Mouse (Mus musculus) embryonic facial prominence, embryonic 15.5 days (tissue): ENCODE measurements around the gene Ttc22. TPM values are rescaled to one million over a fixed set of nuclear protein-coding genes. Genes with fewer than 3 reads are reported as not detected.
A peak's percentile ranks its signal among the peaks of the same experiment; 100 is the strongest.

Experiments used
- ATAC-seq: fragments of 200-750 bp; cut with Nextera tagmentation; 2 replicates; pipeline ENCODE4 v1.8.0; 2017; ENCODE audit warnings: low read depth, moderate TSS enrichment; ENCODE audit not compliant: insufficient number of reproducible peaks, low FRiP score, low TSS enrichment
- H3K27ac ChIP-seq: fragments of 300-500 bp; sonication (generic); replicated peaks from 2 replicates; pipeline ENCODE4 v1.5.1; 2015; ENCODE audit warnings: mild to moderate bottlenecking, inconsistent platforms
- H3K27me3 ChIP-seq: fragments of 300-500 bp; sonication (generic); 2 replicates; pipeline ENCODE4 v1.6.1; 2015; ENCODE audit warnings: inconsistent platforms
- H3K36me3 ChIP-seq: fragments of 300-500 bp; sonication (generic); 2 replicates; pipeline ENCODE4 v1.6.1; 2015; ENCODE audit warnings: mild to moderate bottlenecking, inconsistent platforms
- H3K4me1 ChIP-seq: fragments of 300-500 bp; sonication (generic); 2 replicates; pipeline ENCODE4 v1.6.1; 2015; ENCODE audit warnings: inconsistent platforms
- H3K4me2 ChIP-seq: fragments of 300-500 bp; sonication (generic); replicated peaks from 2 replicates; pipeline ENCODE4 v1.6.1; 2015; ENCODE audit warnings: mild to moderate bottlenecking, inconsistent platforms
- H3K4me3 ChIP-seq: fragments of 300-500 bp; sonication (generic); replicated peaks from 2 replicates; pipeline ENCODE4 v1.5.1; 2015; ENCODE audit warnings: mild to moderate bottlenecking, inconsistent platforms
- H3K9ac ChIP-seq: fragments of 300-500 bp; sonication (generic); 2 replicates; pipeline ENCODE4 v1.6.1; 2015; ENCODE audit warnings: inconsistent platforms
- H3K9me3 ChIP-seq: fragments of 300-500 bp; sonication (generic); replicated peaks from 2 replicates; pipeline ENCODE4 v1.6.1; 2016; ENCODE audit warnings: inconsistent platforms
- WGBS: fragments of 180-500 bp; shearing (Covaris S2); methylation state at CpG from one replicate; pipeline ENCODE4 v1.1.7; 2015; 5-methylcytosine and 5-hydroxymethylcytosine counted together
- polyA plus RNA-seq: library from polyadenylated mRNA; unstranded; fragments of >200 nt; fragmentation: Nextera tagmentation; extraction: Ambion mirVana; gene quantifications from 2 replicates; pipeline ENCODE4 v1.2.1, GENCODE M21; 2015

Ttc22 gene
- polyA plus RNA-seq, 1 experiment from 2014 or later, result 12.4 TPM

DNA sequence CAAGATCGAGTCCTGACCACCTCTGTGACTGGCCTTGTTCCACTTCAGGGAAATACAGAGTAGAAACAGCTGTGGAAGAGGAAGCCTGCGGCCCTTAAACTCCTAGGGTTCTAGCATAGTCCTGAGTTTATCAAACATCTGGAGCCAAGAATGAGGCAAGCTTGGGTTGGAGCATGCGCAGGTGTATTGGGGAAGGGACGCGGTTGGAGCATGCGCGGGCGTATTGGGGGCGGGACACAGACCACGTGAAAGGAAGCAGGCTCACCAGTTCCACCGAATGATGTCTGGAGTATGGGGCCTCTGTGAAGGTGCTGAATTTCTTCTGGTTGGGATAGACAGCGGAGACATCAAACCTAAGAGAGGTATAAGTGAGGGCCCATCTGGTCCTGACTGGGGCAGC is 6.6 kb upstream of the Ttc22 start:
- Histone ChIP-seq H3K4me3 (no peak overlapping the region), H3K4me1 (peaks cover 14% of the 10 kb centered on the region), H3K4me2 (no peak overlapping the region), H3K36me3 (no peaks in the 10 kb centered on the region), H3K9me3 (no peaks in the 10 kb centered on the region), H3K9ac (no peak overlapping the region), H3K27me3 (0 out of 2 replicates have a peak, but pooled peaks cover 5% of the 10 kb centered on the region), H3K27ac (no peak overlapping the region)
- WGBS, result 73% methylated on average over 12 of the region's 12 CpGs
- no peak for ATAC-seq

DNA sequence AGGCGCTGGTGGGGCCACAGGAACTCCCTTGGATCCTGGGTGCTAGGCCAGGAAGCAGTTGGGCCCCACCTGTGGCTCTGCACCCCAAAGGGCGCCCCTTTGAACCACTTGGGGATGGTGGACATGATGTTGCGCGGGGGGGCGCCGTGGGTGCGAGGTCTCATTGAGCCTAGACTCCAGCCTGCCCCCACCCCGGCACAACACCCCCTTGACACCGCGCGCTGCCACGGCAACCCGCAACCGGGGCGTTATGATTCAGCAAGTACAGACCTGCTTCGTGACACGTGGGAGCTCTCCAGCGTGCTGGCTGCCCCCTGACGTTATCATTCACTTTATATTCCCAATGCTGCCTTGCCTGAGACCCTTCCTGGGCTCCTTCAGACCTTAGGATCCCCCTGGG is 5.2 kb upstream of the Ttc22 start, which contains the start of gene Lexm:
Gene Lexm (minus strand): TSS at position 186 of the 400 bp plus-strand sequence.
- no peak for ATAC-seq
- Histone ChIP-seq H3K27me3 (peaks cover 13% of the 10 kb centered on the region), H3K36me3 (no peaks in the 10 kb centered on the region), H3K27ac (no peak within 1 kb of the TSS), H3K9me3 (no peaks in the 10 kb centered on the region), H3K4me2 (peak within 1 kb of the TSS; percentile 50), H3K4me3 (peak within 1 kb of the TSS; percentile 12; the same call in 1 of the 2 replicates), H3K4me1 (peaks cover 15% of the 10 kb centered on the region), H3K9ac (no peak within 1 kb of the TSS)
- 2% methylated on average over 18 of the region's 19 CpGs for WGBS

- 90% methylated on average over 4 of the region's 4 CpGs for WGBS
- Histone ChIP-seq H3K9ac (no peak overlapping the region), H3K36me3 (no peaks in the 10 kb centered on the region), H3K27me3 (peaks cover 31% of the 10 kb centered on the region), H3K9me3 (no peaks in the 10 kb centered on the region), H3K27ac (no peak overlapping the region), H3K4me2 (no peak overlapping the region), H3K4me1 (peaks cover 21% of the 10 kb centered on the region), H3K4me3 (no peak overlapping the region)
- ATAC-seq, result no peak
Measured at GRCm38 (mm10) chr4:106618898-106619297, 3.3 kb upstream of the Ttc22 start.

DNA sequence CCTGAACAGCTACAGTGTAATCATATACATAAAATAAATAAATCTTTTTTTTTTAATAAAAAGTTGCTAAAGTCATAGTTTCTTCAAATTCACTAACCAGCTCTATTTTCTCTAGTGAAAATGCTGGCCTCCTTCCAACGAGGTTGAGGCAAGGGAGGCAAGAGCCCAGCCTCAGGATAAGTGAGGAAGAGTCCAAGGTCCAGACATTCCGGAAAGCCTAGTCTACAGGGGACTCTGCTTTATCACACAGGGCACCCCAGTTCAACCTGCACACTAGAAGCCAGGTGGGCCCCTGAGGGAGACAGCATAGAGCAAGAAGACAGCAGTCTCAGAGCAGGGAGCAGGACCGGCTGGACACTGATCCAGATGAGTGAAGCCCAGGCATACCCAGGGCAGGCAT is 804 bp upstream of the Ttc22 start:
- WGBS, result 68% methylated on average over 3 of the region's 3 CpGs
- H3K4me2 ChIP-seq, result no peak overlapping the region
- H3K4me3 ChIP-seq, result no peak overlapping the region
- no peak overlapping the region for H3K27ac ChIP-seq
- H3K36me3 ChIP-seq, result no peaks in the 10 kb centered on the region
- no peak for ATAC-seq
- peaks cover 16% of the 10 kb centered on the region for H3K4me1 ChIP-seq
- no peak overlapping the region for H3K9ac ChIP-seq
- H3K9me3 ChIP-seq, result no peaks in the 10 kb centered on the region
- peaks cover 52% of the 10 kb centered on the region for H3K27me3 ChIP-seq

GRCm38 (mm10) chr4:106622712-106623111 is 480 bp downstream of the Ttc22 start:
- Histone ChIP-seq H3K27me3 (peaks cover 46% of the 10 kb centered on the region), H3K4me1 (peaks cover 12% of the 10 kb centered on the region), H3K9ac (no peak overlapping the region), H3K4me3 (peak overlapping the region; percentile 30), H3K36me3 (no peaks in the 10 kb centered on the region), H3K27ac (no peak overlapping the region), H3K9me3 (no peaks in the 10 kb centered on the region), H3K4me2 (peak overlapping the region; percentile 30)
- no peak for ATAC-seq
- WGBS, result 33% methylated on average over 28 of the region's 28 CpGs

DNA sequence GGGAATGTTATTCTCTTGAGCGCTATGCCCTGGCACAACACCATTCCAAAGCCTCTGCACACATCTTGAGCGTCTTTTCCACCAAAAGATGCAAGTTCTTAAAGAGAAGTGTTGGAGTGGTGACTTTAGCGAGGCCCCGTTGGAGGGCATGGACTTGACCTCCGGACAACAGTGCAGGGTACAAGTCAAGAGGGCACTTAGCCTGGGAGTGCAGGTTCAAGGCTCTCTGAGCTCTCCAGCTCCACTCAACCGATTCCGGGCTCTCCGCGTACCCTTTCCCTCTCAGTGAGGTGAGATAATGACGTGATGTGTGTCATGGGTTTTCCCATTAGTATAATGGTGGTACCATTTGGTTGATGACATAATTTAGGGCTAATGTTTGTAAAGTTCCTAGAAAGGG is 2.0 kb downstream of the Ttc22 start:
- H3K4me3 ChIP-seq, result no peak overlapping the region
- H3K9ac ChIP-seq, result no peak overlapping the region
- WGBS, result 89% methylated on average over 10 of the region's 10 CpGs
- no peak overlapping the region for H3K27ac ChIP-seq
- H3K9me3 ChIP-seq, result no peaks in the 10 kb centered on the region
- H3K27me3 ChIP-seq, result peaks cover 46% of the 10 kb centered on the region
- H3K4me2 ChIP-seq, result no peak overlapping the region
- ATAC-seq, result no peak
- H3K4me1 ChIP-seq, result peaks cover 22% of the 10 kb centered on the region
- H3K36me3 ChIP-seq, result no peaks in the 10 kb centered on the region

DNA sequence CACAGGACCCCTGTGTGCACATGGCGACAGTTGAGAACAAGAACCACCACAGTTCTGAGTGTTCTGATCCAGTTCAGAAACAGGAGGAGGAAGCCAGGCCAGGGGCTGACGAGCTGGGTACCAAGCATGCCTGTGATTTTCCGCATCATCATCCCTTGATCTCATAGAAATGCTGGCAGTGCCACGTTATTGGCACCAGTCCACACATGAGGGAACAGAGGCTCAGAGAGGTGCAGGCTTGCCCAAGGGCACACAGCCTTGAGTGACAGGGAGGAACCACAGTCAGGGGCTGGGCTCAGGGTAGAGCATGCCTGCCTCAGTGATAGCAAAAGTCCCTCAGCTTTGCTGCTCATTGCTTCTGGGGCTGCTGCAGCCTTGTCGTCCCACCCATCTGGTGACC is 5.6 kb downstream of the Ttc22 start:
- peaks cover 31% of the 10 kb centered on the region for H3K27me3 ChIP-seq
- 53% methylated on average over 5 of the region's 5 CpGs for WGBS
- no peak for ATAC-seq

GRCm38 (mm10) chr4:106628650-106629360 is 6.6 kb downstream of the Ttc22 start:
- Histone ChIP-seq H3K9me3 (no peaks in the 10 kb centered on the region), H3K4me3 (no peak overlapping the region), H3K4me2 (no peak overlapping the region), H3K4me1 (peaks cover 55% of the 10 kb centered on the region), H3K27me3 (peaks cover 21% of the 10 kb centered on the region), H3K9ac (no peak overlapping the region), H3K36me3 (no peaks in the 10 kb centered on the region), H3K27ac (no peak overlapping the region; the same call in 1 of the 2 replicates)
- 44% methylated on average over 9 of the region's 9 CpGs for WGBS
- no peak for ATAC-seq

More for the DNA sequence above, 5.6 kb downstream of the Ttc22 start:
- Histone ChIP-seq H3K9ac (no peak overlapping the region), H3K4me3 (no peak overlapping the region), H3K9me3 (no peaks in the 10 kb centered on the region), H3K36me3 (no peaks in the 10 kb centered on the region), H3K4me2 (no peak overlapping the region), H3K27ac (no peak overlapping the region), H3K4me1 (peaks cover 45% of the 10 kb centered on the region)

- Histone ChIP-seq H3K4me2 (no peak overlapping the region), H3K9ac (no peak overlapping the region), H3K36me3 (no peaks in the 10 kb centered on the region), H3K9me3 (no peaks in the 10 kb centered on the region), H3K27ac (no peak overlapping the region), H3K4me3 (no peak overlapping the region), H3K27me3 (peaks cover 16% of the 10 kb centered on the region), H3K4me1 (peaks cover 57% of the 10 kb centered on the region)
- WGBS, result 65% methylated on average over 5 of the region's 5 CpGs
- ATAC-seq, result no peak
Measured at GRCm38 (mm10) chr4:106629374-106629773, 7.1 kb downstream of the Ttc22 start.

DNA sequence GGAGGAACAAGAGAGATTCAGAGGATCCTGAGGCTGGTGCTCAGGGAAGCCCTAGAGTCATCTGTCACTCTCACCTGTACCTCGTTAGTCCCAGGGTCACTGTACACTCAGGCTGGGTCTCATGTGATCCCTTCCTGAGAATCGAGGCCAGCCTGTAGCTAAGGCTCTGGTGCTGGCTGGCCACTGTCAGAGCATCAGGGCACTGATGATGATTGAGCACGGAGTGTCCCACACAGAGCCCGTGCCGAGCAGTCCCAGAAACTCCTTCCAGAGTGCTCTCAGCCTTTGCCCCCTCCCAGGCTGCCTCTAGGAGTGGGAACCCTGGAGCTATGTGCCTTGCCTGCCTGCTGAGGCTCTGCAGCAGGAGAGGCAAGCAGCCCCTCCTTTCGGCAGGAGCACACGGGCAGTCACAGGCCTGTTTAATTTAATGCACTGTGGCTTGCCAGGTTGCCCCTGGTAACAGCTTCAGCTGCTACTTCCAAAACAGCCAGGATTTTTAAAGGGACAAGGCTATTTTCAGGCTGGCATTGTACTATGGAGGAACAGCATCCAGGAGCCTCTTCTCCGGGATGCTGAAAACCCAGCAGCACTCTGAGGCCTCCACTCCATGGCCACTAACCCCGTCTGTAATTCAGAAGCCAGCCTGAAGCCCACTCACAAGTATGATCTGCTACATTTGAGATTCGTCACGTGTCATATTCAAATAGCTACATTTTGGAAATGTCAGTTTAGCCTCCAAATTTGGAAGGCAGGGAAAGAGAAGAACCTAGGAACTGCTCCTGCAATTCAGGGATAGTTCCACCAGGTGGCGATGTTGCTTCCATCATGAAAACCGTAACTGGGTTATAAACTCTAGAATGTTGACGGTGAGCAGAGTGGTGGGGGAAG is 8.3 kb downstream of the Ttc22 start:
- Histone ChIP-seq H3K4me2 (peak overlapping the region; percentile 19; the same call in 1 of the 2 replicates), H3K4me3 (no peak overlapping the region), H3K36me3 (no peaks in the 10 kb centered on the region), H3K4me1 (peaks cover 57% of the 10 kb centered on the region), H3K27me3 (peaks cover 4% of the 10 kb centered on the region; the same call in 1 of the 2 replicates), H3K9ac (no peak overlapping the region), H3K9me3 (no peaks in the 10 kb centered on the region), H3K27ac (peak overlapping the region; percentile 60)
- 16% methylated on average over 14 of the region's 14 CpGs for WGBS
- ATAC-seq, result peak; percentile 74; the same call in 1 of the 2 replicates

GRCm38 (mm10) chr4:106632313-106632712 is 10.1 kb downstream of the Ttc22 start:
- Histone ChIP-seq H3K4me2 (no peak overlapping the region), H3K27me3 (no peaks in the 10 kb centered on the region; the same call in 1 of the 2 replicates), H3K36me3 (no peaks in the 10 kb centered on the region), H3K27ac (0 out of 2 replicates have a peak overlapping the region, but pooled peaks have one; percentile 7), H3K4me1 (peaks cover 55% of the 10 kb centered on the region), H3K9ac (no peak overlapping the region), H3K4me3 (no peak overlapping the region), H3K9me3 (no peaks in the 10 kb centered on the region)
- ATAC-seq, result no peak
- 38% methylated on average over 1 of the region's 3 CpGs for WGBS
